Mouse (Mus musculus) B cell, adult 2 months (primary cell): ENCODE data around the gene Gm29427.
"Not testable (repeated sequence)": the region's sequence is repeated elsewhere in the genome, so short reads cannot be mapped to it uniquely, and the experiment has no call there.

Source experiments
- DNase-seq, 2 experiments: peaks; one replicate each; pipeline ENCODE4 v3.0.0; 2022

Gm29427 gene

GRCm38 (mm10) chr1:130731741-130732337, 16.2 kb upstream of the Gm29427 start, which contains the start of gene AA986860:
Gene AA986860, plus strand, starts transcription at chr1:130731976.
- DNase-seq, result no peak

- no peak for DNase-seq
These were observed 13.6 kb upstream of the Gm29427 start, which contains the start of gene Pfkfb2 for GRCm38 (mm10) chr1:130729153-130729552. Gene Pfkfb2, minus strand, starts transcription at chr1:130729253.

GRCm38 (mm10) chr1:130728708-130729107, 13.1 kb upstream of the Gm29427 start:
- no peak for DNase-seq

GRCm38 (mm10) chr1:130728070-130728469, 12.5 kb upstream of the Gm29427 start:
- DNase-seq, result no peak

DNA sequence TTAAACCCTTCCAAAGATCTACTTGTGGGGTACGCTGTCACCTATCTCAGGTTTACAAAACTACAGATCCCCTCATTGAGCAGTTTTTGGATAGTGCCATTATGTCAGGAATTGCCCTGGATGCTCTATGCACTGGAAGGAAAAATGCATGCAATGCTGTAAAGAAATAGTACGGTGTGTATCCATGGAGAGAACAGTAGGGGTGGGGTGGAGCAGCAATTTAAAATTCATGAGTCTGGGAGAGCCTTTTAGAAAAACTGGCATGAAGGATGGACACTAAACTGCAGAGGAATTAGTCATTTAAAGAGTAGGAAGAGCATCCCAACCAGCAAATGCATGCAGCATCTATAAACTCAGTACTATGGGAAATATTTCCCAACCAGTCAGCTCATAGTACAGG, 10.8 kb upstream of the Gm29427 start:
- no peak for DNase-seq

GRCm38 (mm10) chr1:130724206-130724605, 8.6 kb upstream of the Gm29427 start:
- no peak for DNase-seq

DNA sequence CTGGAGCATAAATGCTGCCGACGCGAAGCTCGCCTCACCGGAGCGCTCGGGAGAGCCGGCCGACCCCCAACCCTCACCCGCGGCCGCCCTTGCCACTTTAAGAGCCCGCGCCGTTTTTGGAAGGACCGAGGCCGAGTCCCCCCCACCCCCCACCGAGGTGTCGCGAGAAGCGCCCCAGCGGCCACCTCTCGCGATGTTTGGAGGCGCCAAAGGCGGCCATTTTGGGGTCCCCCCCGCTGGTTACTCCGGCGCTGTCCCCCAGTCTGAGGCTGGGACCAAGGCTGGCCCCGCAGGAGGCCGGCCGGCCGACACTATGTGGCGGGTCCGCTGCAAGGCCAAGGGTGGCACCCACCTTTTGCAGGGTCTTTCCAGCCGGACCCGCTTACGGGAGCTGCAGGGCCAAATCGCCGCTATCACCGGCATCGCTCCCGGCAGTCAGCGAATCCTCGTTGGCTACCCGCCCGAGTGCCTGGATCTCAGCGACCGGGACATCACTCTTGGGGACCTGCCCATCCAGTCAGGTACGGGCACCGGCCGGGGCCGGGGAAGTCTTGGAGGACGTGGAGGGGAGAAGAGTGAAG, 1.8 kb upstream of the Gm29427 start, which contains the start of gene Yod1:
Yod1 (plus strand) TSS at position 37 of the 581 bp plus-strand sequence.
- DNase-seq, result peak; percentile 90 to 92

GRCm38 (mm10) chr1:130716513-130717290, 1.1 kb upstream of the Gm29427 start:
- peak in 1 of 2 experiments; percentile 46 for DNase-seq

DNA sequence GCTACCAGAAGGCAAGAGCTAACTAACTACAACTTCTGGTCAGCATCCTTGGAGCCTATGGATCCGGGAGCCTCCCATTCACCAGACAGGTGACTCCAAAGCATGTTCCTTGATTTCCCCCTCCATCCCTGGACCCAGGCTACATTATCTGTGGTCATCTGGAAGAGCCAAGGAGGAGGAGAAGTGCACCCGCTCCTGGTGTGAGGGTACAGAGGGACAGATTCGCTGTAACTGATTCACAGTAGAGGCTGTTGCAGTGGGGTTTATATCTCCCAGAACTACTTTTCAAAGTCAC, 566 bp upstream of the Gm29427 start:
- no peak for DNase-seq

- no peak for DNase-seq
These were observed 1.6 kb downstream of the Gm29427 start for GRCm38 (mm10) chr1:130714046-130714445.

GRCm38 (mm10) chr1:130710283-130711080, 5.1 kb downstream of the Gm29427 start:
- DNase-seq, result no peak

DNA sequence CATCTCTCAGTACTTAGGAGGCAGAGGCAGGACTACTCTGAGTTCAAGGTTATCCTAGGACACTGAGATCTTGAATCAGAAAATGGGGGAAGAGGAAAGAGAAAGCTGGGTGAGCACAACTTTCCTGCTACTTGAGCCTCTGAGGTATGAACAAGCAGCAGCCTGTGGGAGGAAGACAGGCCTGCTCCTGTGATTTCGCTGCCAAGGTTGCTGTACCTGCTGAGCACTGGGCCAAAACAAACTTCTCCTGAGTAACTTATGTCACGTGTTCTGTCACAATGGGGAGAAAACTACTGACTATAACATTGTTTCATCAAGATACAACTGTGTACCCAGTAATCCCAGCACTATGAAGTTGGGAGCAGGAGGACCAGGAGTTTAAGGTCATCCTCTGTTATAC, 12.0 kb downstream of the Gm29427 start:
- DNase-seq, result no peak

GRCm38 (mm10) chr1:130701976-130702375, 13.6 kb downstream of the Gm29427 start:
- DNase-seq, result no peak

DNA sequence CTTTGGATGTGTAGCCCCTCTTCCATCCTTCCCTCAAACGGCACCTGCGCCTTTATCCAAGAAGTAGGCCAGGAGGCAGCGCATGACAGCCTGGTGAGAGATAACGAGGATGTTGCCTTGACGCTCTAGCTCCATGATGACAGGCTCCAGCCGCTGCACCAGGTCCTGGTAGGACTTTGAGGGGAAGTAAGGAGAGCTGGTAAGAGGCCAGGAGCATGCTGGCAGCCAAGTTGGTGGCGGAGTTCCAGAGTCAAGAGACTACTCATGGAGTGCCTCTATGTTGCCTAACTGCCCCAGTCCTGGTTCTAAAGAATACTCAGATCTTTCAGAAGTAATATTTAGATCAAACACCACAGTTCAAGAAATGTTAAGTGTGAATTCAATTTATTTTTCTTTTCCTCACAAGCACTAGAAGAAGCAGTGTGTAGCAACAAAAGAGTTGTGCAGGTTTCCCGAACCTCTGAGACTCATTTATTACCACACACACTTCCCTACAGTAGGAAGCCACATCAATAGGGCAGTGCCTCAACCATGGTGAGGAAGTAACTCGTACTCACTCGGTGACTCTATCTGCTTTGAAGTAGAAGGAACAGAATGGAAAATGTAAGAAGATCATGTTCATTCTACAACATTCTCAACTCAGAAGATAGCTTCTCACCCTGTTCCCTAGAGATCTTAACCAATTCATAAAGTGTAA, 15.5 kb downstream of the Gm29427 start:
- DNase-seq, result no peak

DNA sequence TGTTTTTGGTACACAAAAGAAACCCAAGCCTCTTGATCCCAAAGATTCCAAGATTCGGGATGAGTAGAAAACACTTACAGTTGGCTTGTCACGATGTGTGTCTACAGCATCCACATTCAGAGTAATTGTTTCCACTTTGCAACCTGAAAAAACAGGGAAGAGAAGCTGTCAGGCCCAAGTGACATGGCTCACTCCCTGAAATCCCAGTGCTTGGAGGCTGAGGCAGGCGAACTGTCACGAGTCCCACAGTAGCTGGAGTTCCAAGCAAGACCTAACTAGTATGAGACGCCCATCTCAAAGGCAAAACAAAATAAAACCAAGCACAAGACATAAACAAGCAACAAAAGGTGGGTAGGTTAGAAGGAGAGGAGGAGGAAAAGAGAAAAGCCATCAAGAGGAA, 17.0 kb downstream of the Gm29427 start:
- no peak for DNase-seq

GRCm38 (mm10) chr1:130683905-130684304, 31.7 kb downstream of the Gm29427 start:
- no peak for DNase-seq

- no peak for DNase-seq
These were observed 33.8 kb downstream of the Gm29427 start for GRCm38 (mm10) chr1:130681656-130682413.

GRCm38 (mm10) chr1:130681075-130681474, 34.5 kb downstream of the Gm29427 start:
- DNase-seq, result no peak

- DNase-seq, result no peak
These were observed 37.0 kb downstream of the Gm29427 start for GRCm38 (mm10) chr1:130678551-130678950.

- not testable (repeated sequence) for DNase-seq
These were observed 52.0 kb downstream of the Gm29427 start for GRCm38 (mm10) chr1:130663576-130663975.

DNA sequence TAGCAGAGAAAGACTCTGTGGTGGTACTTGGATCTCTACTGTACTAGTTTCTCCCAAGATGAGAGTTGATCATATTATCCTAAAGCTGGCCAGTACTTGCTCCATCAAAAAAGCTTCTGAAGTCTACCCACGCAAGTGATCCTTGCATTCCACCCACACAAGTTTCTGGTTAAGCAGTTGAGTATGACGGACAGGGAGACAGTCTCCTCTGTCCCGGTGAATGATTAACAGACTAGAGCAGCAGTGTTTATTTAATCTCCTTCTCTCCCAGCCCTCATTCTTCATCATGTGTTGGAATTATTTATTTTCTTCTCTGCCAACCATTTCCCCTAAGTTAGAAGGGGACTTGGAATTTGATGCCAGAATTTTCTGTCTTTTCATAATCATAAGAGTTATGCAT, 54.1 kb downstream of the Gm29427 start, which contains the start of gene C4bp:
C4bp (minus strand) TSS at position 179 of the 400 bp plus-strand sequence.
- DNase-seq, result no peak

GRCm38 (mm10) chr1:130659641-130660040, 56.0 kb downstream of the Gm29427 start:
- not testable (repeated sequence) for DNase-seq
